Mouse (Mus musculus): Measurements from ENCODE around the gene Zbtb49. TPM values are rescaled to one million over a fixed set of nuclear protein-coding genes. Genes with fewer than 3 reads are reported as not detected.

The Zbtb49 gene
- polyA plus RNA-seq, 1 experiment from 2014 or later, result 21.2 TPM

DNA sequence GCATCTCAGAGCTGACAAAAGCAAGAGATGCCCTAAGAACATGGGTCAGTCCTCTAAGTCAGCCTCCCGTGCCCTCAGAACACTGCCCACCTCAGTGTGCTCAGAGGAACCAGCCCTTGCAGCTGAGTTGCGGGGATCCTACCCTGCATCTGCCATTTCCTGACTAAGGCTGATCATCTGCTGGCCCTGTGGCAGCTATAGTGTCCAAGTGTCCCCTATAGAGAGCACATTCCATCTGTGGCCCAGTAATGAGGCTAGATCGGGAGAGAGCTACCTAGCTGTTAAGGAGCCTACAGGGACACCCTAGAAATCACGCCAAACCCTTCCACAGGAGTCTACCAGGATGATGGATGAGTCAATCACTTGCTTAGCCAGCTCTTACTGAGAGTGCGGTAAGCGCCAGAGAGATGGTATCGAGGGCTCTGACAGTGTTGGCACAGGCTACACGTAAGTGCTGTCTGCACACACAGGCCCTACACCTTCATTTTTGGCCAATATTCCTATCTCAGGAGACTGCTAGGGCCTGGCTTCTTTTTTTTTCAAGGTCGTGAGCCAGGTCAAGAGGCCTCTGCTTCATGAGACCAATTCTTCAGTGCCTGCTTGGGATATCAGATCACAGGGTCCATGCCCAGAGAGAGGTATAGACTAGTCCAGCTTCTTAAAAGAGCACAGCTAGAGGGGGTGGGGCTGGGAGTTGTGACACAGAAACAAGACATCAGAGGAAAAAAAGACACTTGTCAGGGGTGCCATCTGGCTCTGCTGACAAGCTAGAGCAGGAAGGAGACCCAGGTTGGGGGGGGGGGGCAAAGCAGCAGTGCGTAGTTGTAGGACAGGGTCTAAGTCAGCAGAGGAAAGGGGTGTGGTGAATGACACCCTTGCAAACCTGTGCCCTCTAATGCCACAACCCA is 67.8 kb downstream of the Zbtb49 start:
- Histone ChIP-seq H3K27me3 (no peaks in the 10 kb centered on the region), H3K4me2 (peak overlapping the region; percentile 34), H3K4me3 (0 out of 2 replicates have a peak overlapping the region, but pooled peaks have one; percentile 20), H3K9me3 (replicated peaks) (no peaks in the 10 kb centered on the region; the same call in 1 of the 2 replicates), H3K27ac (no peak overlapping the region), H3K36me3 (ENCODE audit: poor library complexity, severe bottlenecking) (peaks cover 100% of the 10 kb centered on the region), H3K9ac (peak overlapping the region; percentile 21; the same call in 1 of the 2 replicates), H3K4me1 (peaks cover 81% of the 10 kb centered on the region)
- ATAC-seq, result no peak; the same call in 1 of the 2 replicates
- WGBS, result 80% methylated on average over 10 of the region's 10 CpGs

DNA sequence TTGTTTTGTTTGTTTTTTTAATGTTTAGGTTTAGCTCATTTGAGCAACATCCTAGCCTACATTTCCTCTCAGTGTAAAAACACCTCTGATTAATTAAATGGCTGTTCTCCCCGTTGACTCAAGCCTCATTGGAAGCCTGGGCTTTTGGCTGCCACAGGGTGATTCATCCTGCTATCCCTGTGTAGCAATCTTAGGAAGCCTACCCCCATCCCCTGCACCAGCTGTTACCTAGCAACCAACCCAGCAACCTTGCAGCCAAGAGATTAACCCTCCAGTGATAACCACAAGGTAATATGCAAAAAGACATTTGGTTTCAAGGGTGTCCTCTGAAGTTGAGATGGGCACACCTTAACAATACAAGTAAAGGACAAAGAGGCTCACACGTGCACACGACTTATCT is 69.0 kb downstream of the Zbtb49 start:
- ATAC-seq, result 0 out of 2 replicates have a peak, but pooled peaks have one; percentile 26
- Histone ChIP-seq H3K36me3 (ENCODE audit: poor library complexity, severe bottlenecking) (peaks cover 100% of the 10 kb centered on the region), H3K4me2 (peak overlapping the region; percentile 34), H3K27me3 (no peaks in the 10 kb centered on the region), H3K4me3 (0 out of 2 replicates have a peak overlapping the region, but pooled peaks have one; percentile 4), H3K4me1 (peaks cover 80% of the 10 kb centered on the region), H3K9ac (no peak overlapping the region), H3K27ac (no peak overlapping the region; the same call in 1 of the 2 replicates), H3K9me3 (replicated peaks) (no peaks in the 10 kb centered on the region; the same call in 1 of the 2 replicates)
- 53% methylated on average over 3 of the region's 3 CpGs for WGBS

DNA sequence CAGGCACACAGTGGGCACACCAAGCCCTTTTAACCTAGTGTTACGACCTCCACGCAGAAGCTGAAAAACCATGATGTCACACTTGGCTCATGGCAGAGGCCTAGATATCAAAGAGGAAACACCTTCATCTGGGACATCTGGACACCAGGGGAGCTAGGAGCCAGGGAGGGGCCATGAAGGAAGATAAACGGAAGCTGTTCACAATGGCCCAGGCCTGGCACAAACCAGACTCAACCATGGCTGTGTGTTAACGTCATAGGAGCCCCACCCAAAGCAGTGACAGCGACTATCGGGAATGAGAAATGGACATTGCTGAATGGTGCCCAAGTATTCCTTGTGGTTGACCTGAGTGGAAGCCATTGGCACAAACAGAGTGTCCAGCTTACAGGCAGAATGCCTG is 73.7 kb downstream of the Zbtb49 start:
- Histone ChIP-seq H3K4me1 (peaks cover 40% of the 10 kb centered on the region), H3K4me3 (no peak overlapping the region)
- no peak for ATAC-seq

DNA sequence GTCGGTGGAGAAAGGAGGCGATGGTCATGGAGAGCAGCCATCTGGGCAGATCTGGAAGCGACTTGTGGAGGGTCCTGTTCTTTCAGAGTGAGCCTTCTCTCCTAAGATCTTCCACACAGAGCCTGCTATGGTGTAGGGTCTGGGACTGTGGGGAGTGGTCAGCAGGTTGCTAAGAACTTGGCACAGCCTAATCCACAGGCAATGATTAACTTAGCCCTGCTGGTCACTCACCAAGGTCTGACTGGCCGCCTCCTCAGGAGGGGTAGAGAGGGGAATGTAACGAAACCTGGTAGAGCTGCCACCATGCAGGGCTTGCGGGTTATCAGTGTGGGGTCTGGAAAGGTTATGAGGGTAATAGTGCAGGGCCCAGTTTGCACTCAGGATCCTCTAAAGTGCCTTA is 79.4 kb downstream of the Zbtb49 start:
- no peak for ATAC-seq
- Histone ChIP-seq H3K27me3 (no peaks in the 10 kb centered on the region), H3K27ac (no peak overlapping the region), H3K36me3 (ENCODE audit: poor library complexity, severe bottlenecking) (peaks cover 96% of the 10 kb centered on the region), H3K4me2 (no peak overlapping the region), H3K9ac (no peak overlapping the region), H3K9me3 (replicated peaks) (no peaks in the 10 kb centered on the region), H3K4me3 (no peak overlapping the region), H3K4me1 (peaks cover 3% of the 10 kb centered on the region; the same call in 1 of the 2 replicates)
- WGBS, result 93% methylated on average over 6 of the region's 6 CpGs

More for the DNA sequence above, 73.7 kb downstream of the Zbtb49 start:
- Histone ChIP-seq H3K4me2 (no peak overlapping the region), H3K36me3 (ENCODE audit: poor library complexity, severe bottlenecking) (peaks cover 96% of the 10 kb centered on the region), H3K9me3 (replicated peaks) (no peaks in the 10 kb centered on the region; the same call in 1 of the 2 replicates), H3K27ac (no peak overlapping the region), H3K27me3 (no peaks in the 10 kb centered on the region), H3K9ac (no peak overlapping the region)
- 92% methylated on average over 6 of the region's 6 CpGs for WGBS

Other genes starting within 250 kb of the Zbtb49 start
- 34.4 and 36.8 TPM in 2 replicates for gene Stx18, start 181.7 kb downstream of the Zbtb49 start, polyA plus RNA-seq (2015; fragmentation: Nextera tagmentation; extraction: Ambion mirVana)
- gene Nsg1, start 60.5 kb downstream of the Zbtb49 start, polyA plus RNA-seq (2015; fragmentation: Nextera tagmentation; extraction: Ambion mirVana), result 636 and 754 TPM in 2 replicates
- gene Lyar, start within 50 bp of the Zbtb49 start, polyA plus RNA-seq (2015; fragmentation: Nextera tagmentation; extraction: Ambion mirVana), result 93.5 and 96.4 TPM in 2 replicates
- 99.2 and 110 TPM in 2 replicates for gene Tmem128, start 39.7 kb upstream of the Zbtb49 start, polyA plus RNA-seq (2015; fragmentation: Nextera tagmentation; extraction: Ambion mirVana)
- gene Otop1, start 55.5 kb upstream of the Zbtb49 start, polyA plus RNA-seq (2015; fragmentation: Nextera tagmentation; extraction: Ambion mirVana), result not detected in 2 replicates
- 0.08 TPM in 1 of 2 replicates, not detected in the other for gene Drd5, start 98.9 kb upstream of the Zbtb49 start, polyA plus RNA-seq (2015; fragmentation: Nextera tagmentation; extraction: Ambion mirVana)